Mouse (Mus musculus): Measurements from ENCODE around the gene Mta2.
A peak's percentile ranks its signal among the peaks of the same experiment; 100 is the strongest.
"Not testable (repeated sequence)": the region's sequence is repeated elsewhere in the genome, so short reads cannot be mapped to it uniquely, and the experiment has no call there.

The Mta2 gene

GRCm38 (mm10) chr19:8941515-8942217, at the start of gene Mta2:
Mta2 (plus strand) TSS chr19:8941875.
- DNase-seq (ENCODE audit: low spot score): peak; percentile 95

- peak; percentile 88 for DNase-seq (ENCODE audit: low spot score)
Observed at GRCm38 (mm10) chr19:8892829-8893766, 48.6 kb upstream of the Mta2 start, which contains the start of gene Ints5. Ints5 (plus strand) TSS chr19:8893005.

- DNase-seq (ENCODE audit: low spot score): no peak
Observed at GRCm38 (mm10) chr19:8895397-8895960, 46.2 kb upstream of the Mta2 start.

- DNase-seq (ENCODE audit: low spot score): not testable (repeated sequence)
Observed at GRCm38 (mm10) chr19:8896231-8896630, 45.4 kb upstream of the Mta2 start.

- DNase-seq (ENCODE audit: low spot score): not testable (repeated sequence)
Observed at GRCm38 (mm10) chr19:8897211-8897864, 44.3 kb upstream of the Mta2 start.

GRCm38 (mm10) chr19:8897865-8898495, 43.7 kb upstream of the Mta2 start, which contains the start of gene Ganab:
Ganab (plus strand) TSS chr19:8898071.
- peak; percentile 98 for DNase-seq (ENCODE audit: low spot score)

GRCm38 (mm10) chr19:8898576-8898975, 43.1 kb upstream of the Mta2 start:
- DNase-seq (ENCODE audit: low spot score): no peak

- DNase-seq (ENCODE audit: low spot score): no peak
Observed at GRCm38 (mm10) chr19:8899079-8899478, 42.6 kb upstream of the Mta2 start.

GRCm38 (mm10) chr19:8903412-8903811, 38.3 kb upstream of the Mta2 start:
- DNase-seq (ENCODE audit: low spot score): no peak

- DNase-seq (ENCODE audit: low spot score): no peak
Observed at GRCm38 (mm10) chr19:8908531-8908930, 33.1 kb upstream of the Mta2 start.

GRCm38 (mm10) chr19:8911810-8912209, 29.9 kb upstream of the Mta2 start:
- no peak for DNase-seq (ENCODE audit: low spot score)

- DNase-seq (ENCODE audit: low spot score): no peak
Observed at GRCm38 (mm10) chr19:8914212-8914611, 27.5 kb upstream of the Mta2 start.

- no peak for DNase-seq (ENCODE audit: low spot score)
Observed at GRCm38 (mm10) chr19:8919000-8919399, 22.7 kb upstream of the Mta2 start.

- DNase-seq (ENCODE audit: low spot score): no peak
Observed at GRCm38 (mm10) chr19:8919684-8920072, 22.0 kb upstream of the Mta2 start.

GRCm38 (mm10) chr19:8920073-8920736, 21.5 kb upstream of the Mta2 start, which contains the start of gene B3gat3:
B3gat3 (plus strand) TSS chr19:8920374.
- DNase-seq (ENCODE audit: low spot score): peak; percentile 97

GRCm38 (mm10) chr19:8920836-8921291, 20.8 kb upstream of the Mta2 start:
- DNase-seq (ENCODE audit: low spot score): no peak

- no peak for DNase-seq (ENCODE audit: low spot score)
Observed at GRCm38 (mm10) chr19:8921741-8922140, 19.9 kb upstream of the Mta2 start.

- DNase-seq (ENCODE audit: low spot score): no peak
Observed at GRCm38 (mm10) chr19:8926766-8927165, 14.9 kb upstream of the Mta2 start.

- DNase-seq (ENCODE audit: low spot score): no peak
Observed at GRCm38 (mm10) chr19:8927891-8928525, 13.7 kb upstream of the Mta2 start.

- DNase-seq (ENCODE audit: low spot score): no peak
Observed at GRCm38 (mm10) chr19:8928689-8929223, 12.9 kb upstream of the Mta2 start.

Data from lung, postnatal 25 days (tissue).